Mouse (Mus musculus): ENCODE measurements around the gene Zkscan1.

Gene Zkscan1

GRCm38 (mm10) chr5:138117199-138118015 lies 32.5 kb downstream of the Zkscan1 start:
- no peak for DNase-seq (ENCODE audit: low spot score in 2 of 2)

- DNase-seq (ENCODE audit: low spot score in 2 of 2): no peak
These were observed 33.2 kb downstream of the Zkscan1 start for GRCm38 (mm10) chr5:138118041-138118440.

- no peak for DNase-seq (ENCODE audit: low spot score in 2 of 2)
These were observed 47.7 kb downstream of the Zkscan1 start for GRCm38 (mm10) chr5:138132425-138133064.

DNA sequence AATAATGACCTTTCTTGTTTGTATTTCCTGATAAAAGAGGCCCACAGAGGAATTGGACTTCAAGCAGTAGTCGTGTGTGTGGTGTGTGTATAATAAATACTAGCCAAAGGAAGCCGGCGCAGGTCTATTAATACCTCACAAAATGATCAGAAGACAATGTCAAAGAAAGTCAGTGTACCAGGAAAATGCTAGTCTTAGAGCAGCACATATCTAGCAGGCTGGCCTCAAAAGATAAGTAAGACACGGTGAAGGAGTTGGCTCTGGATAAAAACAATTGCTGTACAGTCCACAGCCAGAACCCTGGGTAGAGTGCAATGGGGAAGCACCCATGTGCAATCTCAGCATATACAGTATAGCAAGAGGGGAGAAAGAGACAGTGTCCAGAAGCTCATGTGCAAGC lies 52.4 kb downstream of the Zkscan1 start:
- no peak for DNase-seq (ENCODE audit: low spot score in 2 of 2)

- DNase-seq (ENCODE audit: low spot score in 2 of 2): no peak
These were observed 53.2 kb downstream of the Zkscan1 start for GRCm38 (mm10) chr5:138137935-138138549.

DNA sequence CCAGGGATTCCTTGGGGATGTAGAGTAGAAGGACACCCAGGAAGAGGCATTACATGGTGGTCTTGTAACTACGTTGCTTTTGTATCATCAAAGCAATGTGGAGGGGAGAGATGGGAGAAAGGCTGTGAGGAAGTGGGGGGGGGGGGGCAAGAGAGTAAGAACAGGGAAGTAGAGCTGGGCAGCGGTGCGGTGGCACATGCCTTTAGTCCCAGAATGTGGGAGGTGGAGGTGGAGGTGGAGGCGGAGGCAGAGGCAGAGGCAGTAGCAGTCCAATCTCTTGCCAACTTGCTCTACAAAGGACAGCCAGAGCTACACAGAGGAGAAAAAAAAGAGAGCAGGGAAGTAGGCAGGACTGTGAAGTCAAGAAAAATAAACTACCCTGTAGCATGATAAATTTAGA lies 53.7 kb downstream of the Zkscan1 start:
- no peak for DNase-seq (ENCODE audit: low spot score in 2 of 2)

DNA sequence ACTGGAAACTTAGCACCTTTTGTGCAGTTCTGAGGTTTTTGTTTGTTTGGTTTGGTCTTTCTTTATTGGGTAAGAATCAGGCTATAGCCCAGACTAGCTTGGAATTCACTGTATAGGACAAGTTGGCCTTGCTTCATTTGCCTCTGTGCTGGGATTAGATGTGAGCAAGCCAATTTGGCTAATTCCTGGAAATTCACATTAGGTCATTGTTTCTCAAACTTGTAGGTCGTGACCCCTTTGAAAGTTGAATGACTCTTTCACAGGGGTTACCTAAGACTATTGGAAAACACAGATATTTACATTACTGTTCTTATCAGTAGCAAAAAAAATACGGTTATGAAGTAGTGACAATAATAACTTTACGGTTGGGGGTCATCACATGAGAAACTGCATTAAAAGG lies 69.5 kb downstream of the Zkscan1 start:
- no peak for DNase-seq (ENCODE audit: low spot score in 2 of 2)

DNA sequence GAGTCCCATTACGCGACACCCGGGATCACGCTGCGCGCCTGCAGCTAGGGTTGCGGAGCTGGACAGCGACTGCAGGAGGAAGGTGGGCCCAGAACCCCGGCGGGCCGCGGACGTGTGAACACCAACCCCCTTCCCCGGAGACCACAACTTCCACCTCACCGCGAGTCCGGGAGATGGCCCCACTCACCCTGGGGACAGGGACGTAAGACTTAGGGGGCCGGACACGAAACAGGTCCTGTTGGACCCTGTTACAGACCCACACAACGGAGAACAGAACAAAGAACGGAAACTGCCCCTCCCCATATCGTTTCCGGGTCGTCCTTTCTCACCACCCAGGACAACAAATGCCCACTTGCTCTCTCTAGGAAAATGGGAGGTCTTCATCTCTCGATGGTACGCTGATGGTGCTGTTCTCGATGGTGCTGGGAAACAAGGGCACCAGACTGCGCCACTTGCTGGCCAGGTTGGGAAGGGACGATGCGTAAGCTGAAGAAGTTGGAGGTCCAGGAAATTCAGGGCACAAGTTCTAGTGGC lies 70.6 kb downstream of the Zkscan1 start, which contains the start of gene Zfp113:
Gene Zfp113, minus strand, starts transcription at position 302 of the 534 bp plus-strand sequence.
- DNase-seq (ENCODE audit: low spot score in 2 of 2): peak; percentile 95 to 96
